Mouse (Mus musculus): ENCODE results near the gene Grhl1.
"Not testable (repeated sequence)": the region's sequence is repeated elsewhere in the genome, so short reads cannot be mapped to it uniquely, and the experiment has no call there.

Grhl1 gene

GRCm38 (mm10) chr12:24571523-24572392 lies at the start of gene Grhl1:
Grhl1 (plus strand) TSS chr12:24572283.
- peak; percentile 88 for DNase-seq (ENCODE audit: low spot score)

GRCm38 (mm10) chr12:24525065-24525464 lies 47.0 kb upstream of the Grhl1 start:
- not testable (repeated sequence) for DNase-seq (ENCODE audit: low spot score)

- no peak for DNase-seq (ENCODE audit: low spot score)
Observed at GRCm38 (mm10) chr12:24536390-24536789, 35.7 kb upstream of the Grhl1 start.

- DNase-seq (ENCODE audit: low spot score) = no peak
Observed at GRCm38 (mm10) chr12:24537201-24537600, 34.9 kb upstream of the Grhl1 start.

- DNase-seq (ENCODE audit: low spot score) = no peak
Observed at GRCm38 (mm10) chr12:24537965-24538364, 34.1 kb upstream of the Grhl1 start.

- DNase-seq (ENCODE audit: low spot score) = no peak
Observed at GRCm38 (mm10) chr12:24541426-24542154, 30.5 kb upstream of the Grhl1 start.

GRCm38 (mm10) chr12:24547686-24548085 lies 24.4 kb upstream of the Grhl1 start:
- DNase-seq (ENCODE audit: low spot score) = no peak

GRCm38 (mm10) chr12:24548885-24549284 lies 23.2 kb upstream of the Grhl1 start:
- no peak for DNase-seq (ENCODE audit: low spot score)

- DNase-seq (ENCODE audit: low spot score) = no peak
Observed at GRCm38 (mm10) chr12:24552531-24552930, 19.6 kb upstream of the Grhl1 start.

GRCm38 (mm10) chr12:24555976-24556375 lies 16.1 kb upstream of the Grhl1 start:
- DNase-seq (ENCODE audit: low spot score) = no peak

- DNase-seq (ENCODE audit: low spot score) = no peak
Observed at GRCm38 (mm10) chr12:24563395-24563960, 8.6 kb upstream of the Grhl1 start.

- no peak for DNase-seq (ENCODE audit: low spot score)
Observed at GRCm38 (mm10) chr12:24565311-24565710, 6.8 kb upstream of the Grhl1 start.

- DNase-seq (ENCODE audit: low spot score) = no peak
Observed at GRCm38 (mm10) chr12:24567606-24568005, 4.5 kb upstream of the Grhl1 start.

- DNase-seq (ENCODE audit: low spot score) = no peak
Observed at GRCm38 (mm10) chr12:24572421-24573274, 565 bp downstream of the Grhl1 start.

GRCm38 (mm10) chr12:24573275-24573580 lies 1.1 kb downstream of the Grhl1 start:
- DNase-seq (ENCODE audit: low spot score) = no peak

- DNase-seq (ENCODE audit: low spot score) = no peak
Observed at GRCm38 (mm10) chr12:24574870-24575269, 2.8 kb downstream of the Grhl1 start.

- no peak for DNase-seq (ENCODE audit: low spot score)
Observed at GRCm38 (mm10) chr12:24580452-24580851, 8.4 kb downstream of the Grhl1 start.

GRCm38 (mm10) chr12:24580996-24581683 lies 9.1 kb downstream of the Grhl1 start:
- no peak for DNase-seq (ENCODE audit: low spot score)

- no peak for DNase-seq (ENCODE audit: low spot score)
Observed at GRCm38 (mm10) chr12:24583653-24584052, 11.6 kb downstream of the Grhl1 start.

- no peak for DNase-seq (ENCODE audit: low spot score)
Observed at GRCm38 (mm10) chr12:24584835-24585234, 12.8 kb downstream of the Grhl1 start.

GRCm38 (mm10) chr12:24586193-24586592 lies 14.1 kb downstream of the Grhl1 start:
- DNase-seq (ENCODE audit: low spot score) = no peak
